Mouse (Mus musculus) 3T3-L1 (cell line): ENCODE measurements around the gene Wwp2.

ENCODE experiments used
- DNase-seq: peaks from one replicate; pipeline ENCODE4 v3.0.0-alpha.2; 2015; ENCODE audit warnings: low read depth, low spot score

The Wwp2 gene

DNA sequence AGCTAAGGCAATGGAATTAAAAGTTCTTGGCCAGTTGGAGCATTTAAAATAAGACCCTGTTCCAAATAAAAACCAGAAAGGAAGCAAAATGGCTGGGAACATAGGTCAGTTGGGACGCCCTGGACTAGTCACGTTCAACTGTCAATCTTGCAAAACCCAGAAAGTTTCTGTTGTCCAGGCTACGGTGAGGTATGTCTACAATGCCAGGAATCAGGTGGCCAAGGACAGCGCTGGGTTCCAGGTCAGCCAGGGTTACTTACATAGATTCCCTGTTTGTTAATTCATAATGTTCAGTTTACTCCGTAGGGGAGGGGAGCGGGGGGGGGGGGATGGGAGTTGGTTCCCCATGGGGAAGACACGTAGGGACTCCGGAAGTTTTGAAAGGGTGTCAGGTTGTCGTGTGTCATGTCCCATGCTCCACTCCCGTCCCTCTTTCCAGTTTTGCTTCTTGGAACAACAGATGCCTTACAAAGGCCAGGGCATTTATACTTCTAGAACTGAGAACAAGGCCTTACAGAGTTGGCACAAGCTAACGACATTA, 674 bp upstream of the Wwp2 start:
- DNase-seq = no peak

GRCm38 (mm10) chr8:107436841-107437421, 766 bp downstream of the Wwp2 start:
- DNase-seq = peak; percentile 90

DNA sequence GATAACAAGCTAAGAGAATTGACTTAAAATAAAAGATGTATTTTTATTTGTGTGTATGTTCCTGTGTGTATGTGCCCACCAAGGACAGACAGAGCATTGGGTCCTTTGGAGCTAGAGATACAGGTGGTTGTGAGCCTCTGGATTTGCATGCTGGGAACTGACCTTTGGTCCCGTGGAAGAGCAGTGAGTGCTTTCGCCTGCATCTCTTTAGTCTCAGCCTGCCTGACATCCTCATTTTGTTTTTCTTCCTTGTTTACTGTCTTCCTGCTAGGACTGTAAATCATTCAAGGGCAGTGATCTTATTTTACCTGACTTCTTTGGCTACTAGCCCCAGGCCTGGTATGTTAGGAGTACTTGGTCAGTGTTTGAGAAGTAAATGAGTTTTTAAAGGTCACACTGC, 1.5 kb downstream of the Wwp2 start:
- DNase-seq = no peak

GRCm38 (mm10) chr8:107439880-107440625, 3.9 kb downstream of the Wwp2 start:
- no peak for DNase-seq

DNA sequence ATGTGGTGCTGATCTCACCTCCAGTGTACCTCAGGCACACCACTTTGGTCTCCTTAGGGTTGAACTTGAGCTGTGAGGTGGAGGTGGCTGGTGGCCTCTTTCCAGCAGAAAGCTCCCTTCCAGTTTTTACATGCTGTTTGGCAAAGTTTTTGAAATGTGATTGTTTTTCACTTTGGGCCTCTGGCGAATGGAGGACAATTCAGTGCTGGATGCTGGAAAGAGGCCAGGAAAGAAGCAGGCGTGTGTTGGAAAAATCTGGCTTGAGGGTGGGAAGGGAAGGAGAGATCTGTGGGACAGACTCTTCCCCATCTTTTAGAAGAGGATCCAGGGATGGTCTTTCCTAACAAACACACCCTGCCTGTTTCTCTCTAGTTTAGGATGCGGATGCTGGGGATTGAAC, 8.5 kb downstream of the Wwp2 start:
- DNase-seq = no peak

GRCm38 (mm10) chr8:107447713-107448112, 11.5 kb downstream of the Wwp2 start:
- no peak for DNase-seq

GRCm38 (mm10) chr8:107448382-107448889, 12.3 kb downstream of the Wwp2 start:
- DNase-seq = no peak

- no peak for DNase-seq
These were observed 13.0 kb downstream of the Wwp2 start for GRCm38 (mm10) chr8:107449130-107449529.

GRCm38 (mm10) chr8:107449655-107450054, 13.5 kb downstream of the Wwp2 start:
- DNase-seq = no peak

GRCm38 (mm10) chr8:107451414-107452066, 15.4 kb downstream of the Wwp2 start:
- DNase-seq = no peak

DNA sequence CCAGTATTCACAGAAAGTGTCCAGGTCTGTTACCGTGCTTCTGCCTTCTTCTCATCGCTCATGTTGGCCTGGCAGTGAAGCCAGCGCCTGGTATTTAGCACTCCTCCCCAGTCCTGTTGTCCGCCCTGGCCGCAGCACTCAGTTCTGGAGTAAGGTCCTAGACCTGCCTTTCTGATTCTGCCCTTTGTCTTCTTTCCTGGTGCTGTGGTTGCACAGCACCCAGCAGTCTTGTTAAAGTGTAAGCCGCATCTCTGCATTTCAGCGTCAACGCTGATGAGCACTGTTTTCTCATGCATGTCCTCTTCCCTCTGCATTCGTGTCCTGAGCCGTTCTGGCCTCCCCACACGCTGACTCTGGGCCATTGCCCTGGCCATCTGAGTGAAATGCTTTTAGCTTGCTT, 17.2 kb downstream of the Wwp2 start:
- no peak for DNase-seq

- peak; percentile 89 for DNase-seq
These were observed 19.1 kb downstream of the Wwp2 start for GRCm38 (mm10) chr8:107455268-107455667.

- peak; percentile 85 for DNase-seq
These were observed 21.6 kb downstream of the Wwp2 start for GRCm38 (mm10) chr8:107457725-107458124.

GRCm38 (mm10) chr8:107458281-107458680, 22.1 kb downstream of the Wwp2 start:
- DNase-seq = no peak

DNA sequence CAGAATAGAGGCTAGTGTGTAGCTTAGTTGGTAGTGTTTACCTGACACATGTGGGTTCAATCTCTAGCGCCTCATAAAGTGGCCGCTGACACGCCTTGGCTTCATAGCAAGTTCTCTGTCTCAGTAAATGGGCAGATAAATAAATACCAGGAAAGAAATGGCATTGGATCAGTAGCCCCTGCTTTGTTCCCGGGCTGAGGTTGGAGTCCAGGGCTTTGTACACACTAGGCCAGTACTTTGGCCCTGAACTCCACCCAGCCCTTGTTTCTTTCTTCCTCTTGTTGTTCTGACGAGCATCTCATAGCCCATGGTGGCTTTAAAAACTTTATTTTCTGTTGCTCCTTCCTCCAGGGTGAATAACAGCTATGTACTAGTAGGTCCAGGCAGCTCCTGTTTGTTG, 26.3 kb downstream of the Wwp2 start:
- DNase-seq = no peak

DNA sequence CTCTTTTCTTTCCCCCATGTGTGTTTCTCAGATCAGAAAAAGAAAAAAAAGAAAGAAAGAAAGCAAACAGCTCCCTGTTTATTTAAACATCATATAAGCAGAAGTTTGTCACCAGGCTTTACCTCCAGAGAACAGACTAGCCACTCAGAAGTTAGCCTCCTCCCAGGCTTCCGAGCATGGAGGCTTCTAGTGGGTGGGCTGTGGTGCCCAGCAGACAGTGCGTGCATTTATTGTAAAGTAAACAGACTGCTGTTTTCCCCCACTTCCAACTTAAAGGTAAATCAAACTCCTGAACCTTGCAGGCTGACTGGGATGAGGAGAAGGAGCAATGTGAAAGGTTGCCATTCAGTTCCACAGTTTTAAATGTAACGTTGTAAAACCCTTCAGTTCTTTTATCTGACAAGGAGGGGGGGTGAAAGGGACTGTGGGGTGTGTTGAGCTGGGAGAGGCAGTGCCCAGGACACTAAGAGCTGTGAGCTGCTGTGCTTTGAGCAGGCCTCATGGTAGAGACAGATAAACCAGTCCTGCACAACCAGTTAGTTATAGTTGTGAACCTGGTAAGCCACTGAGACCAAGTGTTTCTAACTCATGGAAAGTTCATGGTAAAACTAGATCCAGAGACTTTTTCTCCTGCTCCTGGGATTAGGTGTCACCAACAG, 29.3 kb downstream of the Wwp2 start:
- DNase-seq = no peak

DNA sequence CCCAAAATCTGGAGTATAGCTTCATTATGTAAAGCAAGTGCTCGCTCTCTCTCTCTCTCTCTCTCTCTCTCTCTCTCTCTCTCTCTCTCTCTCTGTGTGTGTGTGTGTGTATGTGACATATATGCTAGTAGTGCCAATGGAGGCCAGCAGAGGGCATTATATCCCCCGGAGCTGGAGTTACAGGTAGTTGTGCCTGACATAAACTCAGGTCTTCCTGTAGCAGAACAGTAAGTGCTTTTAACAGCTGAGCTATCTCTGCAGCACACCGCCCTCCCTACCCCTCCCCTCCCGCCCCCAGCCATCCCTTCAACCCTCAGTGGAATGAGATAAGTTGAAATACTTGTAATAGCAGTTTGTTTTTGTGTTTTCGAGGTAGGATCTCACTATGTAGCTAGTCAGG, 30.5 kb downstream of the Wwp2 start:
- no peak for DNase-seq

GRCm38 (mm10) chr8:107468811-107469302, 32.7 kb downstream of the Wwp2 start:
- no peak for DNase-seq

GRCm38 (mm10) chr8:107470302-107470701, 34.1 kb downstream of the Wwp2 start:
- DNase-seq = peak; percentile 37

GRCm38 (mm10) chr8:107472403-107473100, 36.4 kb downstream of the Wwp2 start:
- DNase-seq = no peak

- no peak for DNase-seq
These were observed 37.2 kb downstream of the Wwp2 start for GRCm38 (mm10) chr8:107473369-107473768.
